Mouse (Mus musculus): ENCODE results near the gene Arhgef6.

The Arhgef6 gene

DNA sequence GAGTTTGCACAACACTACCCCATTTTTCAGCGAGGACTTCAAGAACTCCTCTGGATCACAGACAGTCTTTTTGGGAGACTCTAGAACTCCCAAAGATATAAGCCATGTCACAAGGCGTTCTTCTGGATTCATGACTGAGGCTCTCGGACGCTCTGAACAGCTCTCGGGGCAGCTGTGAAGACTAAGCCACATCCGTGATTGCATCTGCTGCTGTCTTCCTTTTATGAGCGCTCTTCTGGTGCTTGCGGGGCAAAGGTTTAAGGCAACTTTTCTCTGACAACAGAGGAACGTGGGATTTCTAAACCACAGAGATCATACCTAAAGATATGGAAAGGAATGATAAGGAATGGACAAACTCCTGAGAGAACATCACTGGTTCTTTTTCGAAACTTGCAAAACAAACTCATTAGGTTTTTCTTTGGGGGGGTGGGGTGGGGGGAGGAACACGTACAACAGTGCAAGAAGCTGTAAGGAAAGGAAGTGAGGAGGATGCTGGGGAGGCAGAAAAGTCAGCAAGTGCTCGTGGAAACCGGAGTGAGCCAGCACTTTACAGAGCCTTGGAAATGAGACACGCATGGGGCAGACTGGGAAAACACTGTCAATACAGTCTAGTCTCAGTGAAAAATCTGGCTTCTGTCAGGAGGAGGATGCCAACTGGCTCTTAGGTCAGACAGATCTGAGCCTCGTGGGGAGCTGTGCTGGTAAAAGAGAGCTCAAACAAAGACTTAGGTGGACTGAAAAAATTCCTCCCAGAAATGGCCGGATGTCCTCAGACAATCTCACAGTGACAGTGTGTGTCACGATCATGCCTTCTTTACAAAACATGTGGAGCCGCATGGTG lies at the start of gene Arhgef6:
Arhgef6 (minus strand) TSS at position 359 of the 841 bp plus-strand sequence.
- peak; percentile 8 for DNase-seq (ENCODE audit: low spot score)

- DNase-seq (ENCODE audit: low spot score) = no peak
These were observed 42.4 kb upstream of the Arhgef6 start for GRCm38 (mm10) chrX:57380915-57381314.

- no peak for DNase-seq (ENCODE audit: low spot score)
These were observed 40.0 kb upstream of the Arhgef6 start for GRCm38 (mm10) chrX:57378579-57378978.

DNA sequence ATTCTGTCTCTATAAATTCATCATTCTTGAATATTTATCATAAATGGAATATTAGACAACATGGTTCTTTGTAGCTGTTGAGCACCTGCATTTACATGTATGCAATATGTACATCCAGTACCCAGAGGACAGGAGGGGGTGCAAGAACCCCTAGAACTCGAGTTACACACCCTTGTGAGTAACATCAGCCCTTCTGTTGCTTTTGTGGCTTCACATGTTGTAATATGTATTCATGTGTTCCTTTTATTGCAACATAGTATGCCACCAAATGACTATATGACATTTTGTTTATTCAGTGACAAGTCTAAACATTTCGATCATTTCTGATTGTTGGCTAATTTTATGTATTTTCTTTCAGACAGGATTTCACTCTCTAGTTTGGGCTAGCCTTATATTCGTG lies 38.6 kb upstream of the Arhgef6 start:
- DNase-seq (ENCODE audit: low spot score) = no peak

GRCm38 (mm10) chrX:57374029-57374428 lies 35.5 kb upstream of the Arhgef6 start:
- DNase-seq (ENCODE audit: low spot score) = no peak

DNA sequence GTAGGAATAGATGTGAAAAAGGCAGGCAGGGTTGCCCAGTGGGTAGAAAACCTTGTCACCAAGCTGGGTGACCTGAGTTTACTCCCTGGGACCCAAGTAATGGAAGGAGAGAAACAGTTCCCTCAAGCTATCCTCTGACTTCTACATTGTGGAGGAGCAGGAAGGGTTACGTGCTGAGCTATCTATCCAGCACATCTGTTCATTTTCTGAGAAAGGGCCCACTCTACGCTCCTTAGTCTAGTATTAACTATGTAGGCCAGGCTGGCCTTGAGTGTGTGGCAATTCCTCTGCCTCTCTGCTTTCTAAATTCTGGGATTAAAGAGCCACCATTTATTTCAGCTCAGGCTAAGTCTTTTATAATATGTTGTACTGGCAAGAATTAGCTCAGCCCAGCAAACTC lies 35.0 kb upstream of the Arhgef6 start:
- no peak for DNase-seq (ENCODE audit: low spot score)

- no peak for DNase-seq (ENCODE audit: low spot score)
These were observed 34.4 kb upstream of the Arhgef6 start for GRCm38 (mm10) chrX:57372965-57373364.

GRCm38 (mm10) chrX:57364891-57365569 lies 26.5 kb upstream of the Arhgef6 start:
- no peak for DNase-seq (ENCODE audit: low spot score)

DNA sequence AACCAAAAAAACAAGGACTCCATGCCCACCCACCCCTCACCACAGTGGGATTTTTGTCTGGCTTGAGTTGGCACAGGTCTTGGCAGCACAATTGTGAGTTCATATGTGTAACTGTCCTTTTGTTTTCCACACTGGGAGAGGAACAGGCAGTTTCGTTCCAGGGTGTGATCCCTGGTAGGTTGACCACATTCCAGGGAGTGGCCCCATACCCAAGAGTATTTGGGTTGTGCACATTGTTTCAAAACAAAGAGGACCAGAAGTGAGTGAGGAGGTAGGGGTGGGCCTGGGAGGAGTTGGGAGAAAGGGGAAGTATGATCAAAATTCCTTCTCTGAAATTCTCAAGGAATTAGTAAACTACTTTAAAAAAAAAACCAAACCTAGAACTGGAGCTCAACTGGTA lies 20.8 kb upstream of the Arhgef6 start:
- no peak for DNase-seq (ENCODE audit: low spot score)

DNA sequence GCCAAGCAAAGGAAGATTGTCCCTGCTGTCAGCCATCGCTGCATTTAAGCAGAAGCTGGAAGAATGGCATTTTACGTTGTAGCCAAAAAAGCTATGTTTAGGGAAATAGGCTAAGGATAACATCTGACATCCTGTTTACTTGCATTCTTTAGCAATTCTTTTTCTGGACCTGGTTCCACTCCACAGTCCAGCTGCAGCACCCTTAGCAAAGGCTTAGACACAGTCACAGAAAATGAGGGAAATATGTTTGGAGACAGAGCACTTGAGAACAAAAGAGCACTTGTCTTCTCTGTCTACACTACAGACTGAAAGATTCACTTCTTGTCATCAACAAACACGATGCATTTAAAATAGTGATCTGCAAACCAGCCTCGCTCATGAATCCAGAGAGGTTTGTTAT lies 691 bp upstream of the Arhgef6 start:
- no peak for DNase-seq (ENCODE audit: low spot score)

DNA sequence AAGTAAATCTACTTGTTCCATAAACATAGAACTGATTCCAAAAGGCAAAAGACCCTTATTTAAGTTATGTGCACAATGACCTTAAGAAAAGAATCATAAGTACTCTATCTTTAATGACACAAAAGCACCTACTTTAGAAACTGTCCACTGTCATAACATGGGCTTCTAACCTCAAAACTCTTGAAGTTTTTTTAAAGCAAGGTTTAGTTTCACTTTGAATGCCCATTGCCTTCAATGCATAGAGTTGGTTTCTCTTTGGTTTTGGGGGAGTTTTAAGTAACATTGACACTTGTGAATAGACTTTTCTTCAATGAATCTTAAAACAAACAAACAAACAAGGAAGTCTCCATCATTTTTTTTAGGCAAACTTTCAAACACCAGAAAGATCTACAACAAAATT lies 947 bp downstream of the Arhgef6 start:
- no peak for DNase-seq (ENCODE audit: low spot score)

GRCm38 (mm10) chrX:57336958-57337357 lies 1.6 kb downstream of the Arhgef6 start:
- DNase-seq (ENCODE audit: low spot score) = no peak

DNA sequence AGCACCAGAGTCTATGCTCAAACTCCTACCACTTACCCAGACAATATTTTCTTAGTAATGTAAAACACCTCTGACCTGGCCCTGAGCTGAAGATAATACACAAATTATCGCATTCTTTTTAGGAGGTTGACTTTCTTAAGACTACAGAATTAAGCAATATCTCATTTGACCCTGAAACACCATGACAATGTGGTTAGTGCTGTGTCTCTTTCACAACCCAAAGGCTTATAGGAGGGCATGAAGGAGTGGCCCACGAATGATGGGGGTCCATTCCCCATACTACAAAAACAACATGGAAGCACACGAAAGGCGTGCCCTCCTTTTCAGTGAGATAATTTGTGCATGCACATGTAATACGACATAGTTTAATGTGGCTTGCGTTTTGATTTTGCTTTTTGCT lies 3.2 kb downstream of the Arhgef6 start:
- DNase-seq (ENCODE audit: low spot score) = no peak

- no peak for DNase-seq (ENCODE audit: low spot score)
These were observed 10.7 kb downstream of the Arhgef6 start for GRCm38 (mm10) chrX:57327668-57328338.

DNA sequence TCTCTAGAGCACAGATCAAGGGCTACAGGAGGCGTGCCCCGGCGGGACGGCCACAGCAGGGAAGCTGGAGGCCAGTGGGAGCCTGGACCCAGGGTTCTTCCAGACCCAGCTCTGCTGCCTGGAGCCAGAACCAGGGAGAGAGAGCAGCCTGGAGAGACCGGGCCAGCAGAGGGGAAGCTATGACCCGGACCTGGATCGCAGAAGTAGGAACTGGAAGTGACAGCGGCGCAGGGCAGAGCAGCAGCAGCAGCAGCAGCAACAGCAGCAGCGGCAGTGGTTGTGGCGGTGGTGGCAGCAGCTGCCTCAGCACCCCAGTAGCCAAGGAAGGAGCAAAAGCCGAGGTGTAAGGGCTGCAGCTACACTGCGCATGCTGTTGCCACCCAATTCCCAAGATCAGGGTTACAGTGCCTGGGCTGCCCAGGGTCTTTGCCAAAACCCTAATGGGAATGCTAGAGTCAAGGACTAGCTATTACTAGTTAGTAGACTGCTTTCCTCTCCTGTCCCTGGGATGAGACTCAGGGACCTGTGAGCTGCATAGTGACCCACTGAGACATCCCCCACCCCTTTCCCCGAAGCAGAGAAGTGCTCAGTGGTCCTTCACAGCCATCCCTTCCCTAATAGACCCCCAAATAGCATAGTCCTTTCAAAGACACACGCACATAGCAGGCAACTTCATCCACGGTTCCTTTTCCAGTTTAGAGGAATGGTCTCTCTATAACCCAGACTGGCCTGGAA lies 11.9 kb downstream of the Arhgef6 start:
- DNase-seq (ENCODE audit: low spot score) = peak; percentile 41

GRCm38 (mm10) chrX:57325861-57326461 lies 12.6 kb downstream of the Arhgef6 start:
- DNase-seq (ENCODE audit: low spot score) = peak; percentile 57

DNA sequence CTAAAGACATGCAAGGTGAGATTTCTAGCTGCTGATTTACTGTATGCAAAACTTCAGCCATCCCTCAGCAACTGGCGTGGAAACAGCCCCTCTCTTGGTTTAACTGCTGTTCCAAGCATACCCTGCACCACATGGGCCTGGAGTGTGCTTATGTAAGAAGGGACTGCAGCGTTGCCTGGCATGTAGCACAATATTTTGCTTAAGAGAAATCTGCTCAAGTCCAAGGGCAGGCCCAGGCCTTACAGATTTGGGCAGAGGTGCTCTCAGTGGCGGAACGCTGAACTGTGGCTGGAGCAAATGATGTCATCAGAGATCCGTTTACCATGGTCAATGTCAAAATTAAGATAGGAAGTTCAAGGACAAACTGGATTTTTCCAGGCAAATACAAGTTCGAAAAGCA lies 13.6 kb downstream of the Arhgef6 start:
- DNase-seq (ENCODE audit: low spot score) = peak; percentile 21

DNA sequence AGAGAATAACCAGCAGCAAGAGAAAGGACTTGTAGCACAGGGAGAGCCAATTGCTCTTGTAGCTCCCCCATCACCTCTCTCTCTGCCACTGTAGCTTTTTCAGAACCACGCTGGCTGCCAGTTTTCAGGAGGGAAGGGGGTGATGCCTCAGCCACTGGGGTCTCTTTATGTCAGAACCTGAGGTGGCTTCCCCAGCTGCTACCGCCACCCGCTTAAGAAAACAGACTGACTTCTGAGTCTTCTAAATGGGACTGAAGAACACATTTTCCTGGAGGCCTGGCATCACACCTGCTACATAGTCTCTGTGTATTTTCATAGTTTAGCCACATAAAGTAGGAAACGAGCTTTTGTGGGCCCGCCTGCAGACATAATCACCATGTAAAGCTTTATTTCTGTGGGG lies 26.5 kb downstream of the Arhgef6 start:
- DNase-seq (ENCODE audit: low spot score) = no peak

DNA sequence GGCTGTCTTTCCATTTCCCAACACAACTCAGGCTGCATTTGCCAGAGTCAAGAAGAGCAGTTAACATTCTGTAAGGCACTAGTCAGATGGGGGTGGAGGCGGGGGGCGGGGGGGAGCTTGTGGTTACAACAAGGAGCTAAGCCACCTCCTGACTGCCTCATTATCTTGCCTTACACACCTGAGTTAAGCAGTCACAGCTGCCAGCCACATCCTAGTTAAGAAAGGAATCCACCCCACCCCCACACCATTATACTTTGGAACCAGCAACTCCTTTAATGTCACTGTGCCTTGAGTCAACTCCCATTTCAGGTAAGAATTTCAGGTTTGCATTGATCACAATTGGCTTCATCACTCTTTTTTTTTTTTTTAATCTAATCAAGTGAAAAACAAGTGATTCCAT lies 28.5 kb downstream of the Arhgef6 start:
- no peak for DNase-seq (ENCODE audit: low spot score)

DNA sequence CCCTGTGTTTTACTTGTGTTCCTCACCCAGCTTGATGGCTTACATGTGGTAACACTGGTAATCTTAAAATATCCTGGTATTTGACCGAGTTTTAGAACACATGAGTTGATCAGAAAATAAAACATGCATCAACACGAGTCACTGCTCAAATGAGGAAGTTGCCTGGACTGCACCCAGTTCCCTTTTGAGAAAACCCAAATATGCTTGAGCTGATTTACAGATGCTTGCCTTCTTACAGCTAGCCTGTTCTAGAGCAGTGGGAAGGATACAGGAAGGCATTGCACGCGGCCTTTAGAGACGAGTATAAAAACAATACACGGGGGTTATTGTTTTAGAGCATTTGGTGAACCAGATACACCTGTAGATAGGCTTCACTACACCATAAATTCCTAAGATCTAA lies 31.8 kb downstream of the Arhgef6 start:
- no peak for DNase-seq (ENCODE audit: low spot score)

GRCm38 (mm10) chrX:57304784-57305287 lies 33.7 kb downstream of the Arhgef6 start:
- no peak for DNase-seq (ENCODE audit: low spot score)
